8 mouse cellular contexts compared by ENCODE assay signal in genomic region chr3:31000018-31000407, GRCm38 (mm10). TPM values are rescaled to one million over a fixed set of nuclear protein-coding genes. Genes with fewer than 3 reads are reported as not detected.
DNase-seq lines count a peak whose midpoint lies in the region; ATAC-seq and TF ChIP-seq lines count a peak whose summit lies in the region.

No protein-coding gene starts in this region.

- H3K27me3 ChIP-seq in hindbrain, embryonic 16.5 days (replicated peaks; ENCODE audit: control insufficient read depth, insufficient read depth, low read length): no peaks in the 10 kb centered on the region
- H3K27me3 ChIP-seq in hindbrain, embryonic 14.5 days (ENCODE audit: control insufficient read depth, insufficient read depth, low read length): no peaks in the 10 kb centered on the region
- H3K27me3 ChIP-seq in limb, embryonic 15.5 days: no peaks in the 10 kb centered on the region
- H3K27me3 ChIP-seq in forebrain, postnatal 0 days (ENCODE audit: insufficient read depth, low read length): no peaks in the 10 kb centered on the region

- WGBS in hindbrain, embryonic 16.5 days: 34% methylated on average over 4 of the region's 4 CpGs
- WGBS in hindbrain, embryonic 14.5 days: 36% methylated on average over 4 of the region's 4 CpGs
- WGBS in limb, embryonic 15.5 days: 18% methylated on average over 4 of the region's 4 CpGs
- 48% methylated on average over 4 of the region's 4 CpGs for WGBS in forebrain, postnatal 0 days

- H3K36me3 ChIP-seq in hindbrain, embryonic 16.5 days (ENCODE audit: control insufficient read depth, insufficient read depth, low read length): no peaks in the 10 kb centered on the region
- no peaks in the 10 kb centered on the region for H3K36me3 ChIP-seq in hindbrain, embryonic 14.5 days (replicated peaks; ENCODE audit: control insufficient read depth, insufficient read depth)
- H3K36me3 ChIP-seq in limb, embryonic 15.5 days: no peaks in the 10 kb centered on the region
- no peaks in the 10 kb centered on the region for H3K36me3 ChIP-seq in forebrain, postnatal 0 days (ENCODE audit: insufficient read depth)

- TF ChIP-seq CTCF in embryonic fibroblast, embryonic 13.5 days (IDR thresholded peaks at IDR 0.05; ENCODE audit: borderline replicate concordance, insufficient read depth, low read length): no peak
- no peak for TF ChIP-seq CTCF in forebrain, postnatal 0 days (IDR thresholded peaks at IDR 0.05; ENCODE audit: low read depth)

- no peak for TF ChIP-seq POLR2A in embryonic fibroblast, embryonic 13.5 days (IDR thresholded peaks at IDR 0.05; ENCODE audit: low read depth, low read length)

- H3K4me3 ChIP-seq in hindbrain, embryonic 16.5 days (ENCODE audit: low read length): no peak overlapping the region
- H3K4me3 ChIP-seq in hindbrain, embryonic 14.5 days (replicated peaks; ENCODE audit: low read length): no peak overlapping the region
- no peak overlapping the region for H3K4me3 ChIP-seq in embryonic fibroblast, embryonic 13.5 days (ENCODE audit: insufficient read depth, low read length)
- H3K4me3 ChIP-seq in limb, embryonic 15.5 days: no peak overlapping the region
- H3K4me3 ChIP-seq in forebrain, postnatal 0 days (ENCODE audit: low read depth, low read length): no peak overlapping the region

- H3K4me1 ChIP-seq in hindbrain, embryonic 16.5 days (ENCODE audit: control insufficient read depth, insufficient read depth, low read depth, low read length): peaks cover 16% of the 10 kb centered on the region
- peaks cover 9% of the 10 kb centered on the region for H3K4me1 ChIP-seq in hindbrain, embryonic 14.5 days (replicated peaks; ENCODE audit: control insufficient read depth, insufficient read depth, low read length)
- H3K4me1 ChIP-seq in embryonic fibroblast, embryonic 13.5 days (ENCODE audit: control insufficient read depth, insufficient read depth, low read length): peaks cover 18% of the 10 kb centered on the region
- H3K4me1 ChIP-seq in limb, embryonic 15.5 days: peaks cover 21% of the 10 kb centered on the region
- 0 out of 2 replicates have a peak, but pooled peaks cover 8% of the 10 kb centered on the region for H3K4me1 ChIP-seq in forebrain, postnatal 0 days (ENCODE audit: insufficient read depth)

- DNase-seq in hindbrain, embryonic 14.5 days (ENCODE audit: low spot score): no peak
- DNase-seq in A20 (ENCODE audit: low read depth, low spot score): peak; percentile 79
- no peak for DNase-seq in right cerebral cortex, postnatal 4 days
- no peak for DNase-seq in forebrain, postnatal 0 days

- no peak overlapping the region; the same call in 1 of the 2 replicates for H3K9ac ChIP-seq in hindbrain, embryonic 16.5 days (ENCODE audit: low read depth, low read length)
- no peak overlapping the region for H3K9ac ChIP-seq in hindbrain, embryonic 14.5 days
- no peak overlapping the region for H3K9ac ChIP-seq in limb, embryonic 15.5 days
- H3K9ac ChIP-seq in forebrain, postnatal 0 days: no peak overlapping the region

- H3K9me3 ChIP-seq in hindbrain, embryonic 16.5 days (ENCODE audit: control insufficient read depth, low read length): no peaks in the 10 kb centered on the region
- H3K9me3 ChIP-seq in hindbrain, embryonic 14.5 days (ENCODE audit: control insufficient read depth, low read length): no peaks in the 10 kb centered on the region
- no peaks in the 10 kb centered on the region for H3K9me3 ChIP-seq in limb, embryonic 15.5 days
- no peaks in the 10 kb centered on the region for H3K9me3 ChIP-seq in forebrain, postnatal 0 days (ENCODE audit: low read length)

- H3K4me2 ChIP-seq in hindbrain, embryonic 16.5 days (ENCODE audit: low read length): no peak overlapping the region
- no peak overlapping the region for H3K4me2 ChIP-seq in hindbrain, embryonic 14.5 days (replicated peaks)
- peak overlapping the region; percentile 17; the same call in 1 of the 2 replicates for H3K4me2 ChIP-seq in limb, embryonic 15.5 days
- no peak overlapping the region for H3K4me2 ChIP-seq in forebrain, postnatal 0 days (ENCODE audit: low read depth)

- H3K27ac ChIP-seq in hindbrain, embryonic 16.5 days (ENCODE audit: low read depth, low read length): peak overlapping the region; percentile 20; the same call in 1 of the 2 replicates
- no peak overlapping the region for H3K27ac ChIP-seq in hindbrain, embryonic 14.5 days
- H3K27ac ChIP-seq in embryonic fibroblast, embryonic 13.5 days (ENCODE audit: insufficient read depth, low read length): peak overlapping the region; percentile 84
- peak overlapping the region; percentile 84 for H3K27ac ChIP-seq in limb, embryonic 15.5 days
- no peak overlapping the region for H3K27ac ChIP-seq in forebrain, postnatal 0 days (ENCODE audit: low read depth, low read length)

- ATAC-seq in hindbrain, embryonic 16.5 days: no peak
- ATAC-seq in hindbrain, embryonic 14.5 days (ENCODE audit: low FRiP score): no peak
- no peak for ATAC-seq in limb, embryonic 15.5 days (ENCODE audit: insufficient number of reproducible peaks, low FRiP score, low TSS enrichment, low read depth)
- ATAC-seq in erythroblast, adult 5-6 weeks (replicated peaks; ENCODE audit: low FRiP score, poor library complexity, severe bottlenecking): no peak
- no peak for ATAC-seq in forebrain, postnatal 0 days

RNA-seq across cellular contexts. Expression of gene Prkci, which starts 4.5 kb away (rescaled TPM):
- 25.3 and 27.9 TPM in 2 replicates for polyA plus RNA-seq in hindbrain, embryonic 16.5 days (2015; fragmentation: Nextera tagmentation; extraction: Ambion mirVana)
- 34.6 and 39.8 TPM in 2 replicates for polyA plus RNA-seq in hindbrain, embryonic 14.5 days (2014; fragmentation: Nextera tagmentation; extraction: Ambion mirVana)
- 110 and 120 TPM in 2 replicates for polyA plus RNA-seq in embryonic fibroblast, embryonic 13.5 days (2011; ENCODE audit: insufficient read length, low read depth, missing spikeins)
- 29.7 and 38.6 TPM in 2 replicates for polyA plus RNA-seq in limb, embryonic 15.5 days (2015; fragmentation: Nextera tagmentation; extraction: Ambion mirVana)
- total RNA-seq in erythroblast, adult 5-6 weeks (2015; ENCODE audit: low replicate concordance): 5.6 and 9.2 TPM in 2 replicates
- total RNA-seq in erythroblast, adult 5-6 weeks (2017; ENCODE audit: low replicate concordance): 8.1 and 19.5 TPM in 2 replicates
- total RNA-seq in forebrain, postnatal 0 days (2014; rRNA removed): 37.6 and 41.6 TPM in 2 replicates
- 13.6 and 19.5 TPM in 2 replicates for polyA plus RNA-seq in forebrain, postnatal 0 days (2015; fragmentation: Nextera tagmentation; extraction: Ambion mirVana)

RNA-seq across cellular contexts. Expression of gene Phc3, which starts 30.8 kb away (rescaled TPM):
- polyA plus RNA-seq in hindbrain, embryonic 16.5 days (2015; fragmentation: Nextera tagmentation; extraction: Ambion mirVana): 7.0 TPM in 2 replicates
- polyA plus RNA-seq in hindbrain, embryonic 14.5 days (2014; fragmentation: Nextera tagmentation; extraction: Ambion mirVana): 9.2 and 9.9 TPM in 2 replicates
- 32.6 and 37.3 TPM in 2 replicates for polyA plus RNA-seq in embryonic fibroblast, embryonic 13.5 days (2011; ENCODE audit: insufficient read length, low read depth, missing spikeins)
- 6.5 and 6.7 TPM in 2 replicates for polyA plus RNA-seq in limb, embryonic 15.5 days (2015; fragmentation: Nextera tagmentation; extraction: Ambion mirVana)
- total RNA-seq in erythroblast, adult 5-6 weeks (2015; ENCODE audit: low replicate concordance): 8.4 and 11.5 TPM in 2 replicates
- total RNA-seq in erythroblast, adult 5-6 weeks (2017; ENCODE audit: low replicate concordance): 12.8 and 16.5 TPM in 2 replicates
- 19.8 and 26.2 TPM in 2 replicates for total RNA-seq in forebrain, postnatal 0 days (2014; rRNA removed)
- 3.4 and 6.0 TPM in 2 replicates for polyA plus RNA-seq in forebrain, postnatal 0 days (2015; fragmentation: Nextera tagmentation; extraction: Ambion mirVana)

Comparison
In these comparisons a context has a peak if more than half of its experiments do, and no peak if none do; other contexts are left out.
1. H3K27ac ChIP-seq: peak in hindbrain, embryonic 16.5 days (single experiment), embryonic fibroblast, embryonic 13.5 days (single experiment) and limb, embryonic 15.5 days (single experiment); none in hindbrain, embryonic 14.5 days (single experiment) and forebrain, postnatal 0 days (single experiment).